Mouse (Mus musculus) hindbrain, embryonic 11.5 days (tissue): ENCODE measurements around the gene Paxbp1. TPM values are rescaled to one million over a fixed set of nuclear protein-coding genes. Genes with fewer than 3 reads are reported as not detected.

Experiments used
- ATAC-seq: fragments of 200-750 bp; cut with Nextera tagmentation; 2 replicates; pipeline ENCODE4 v1.8.0; 2017; ENCODE audit warnings: mild to moderate bottlenecking, moderate TSS enrichment, moderate library complexity; ENCODE audit not compliant: low FRiP score
- DNase-seq: peaks from one replicate; pipeline ENCODE4 v3.0.0-alpha.2; 2015; ENCODE audit warnings: low spot score
- H3K27ac ChIP-seq: fragments of 300-500 bp; sonication (generic); 2 replicates; pipeline ENCODE4 v1.5.1; 2014; ENCODE audit warnings: mild to moderate bottlenecking, low read depth, low read length
- H3K27me3 ChIP-seq: fragments of 300-500 bp; sonication (generic); 2 replicates; pipeline ENCODE4 v1.6.1; 2014; ENCODE audit warnings: mild to moderate bottlenecking, low read length, moderate library complexity, mixed read lengths; ENCODE audit not compliant: control insufficient read depth, insufficient read depth
- H3K36me3 ChIP-seq: fragments of 300-500 bp; sonication (generic); 2 replicates; pipeline ENCODE4 v1.6.1; 2014; ENCODE audit warnings: mild to moderate bottlenecking, low read length, moderate library complexity, mixed read lengths; ENCODE audit not compliant: control insufficient read depth, insufficient read depth
- H3K4me1 ChIP-seq: fragments of 300-500 bp; sonication (generic); replicated peaks from 2 replicates; pipeline ENCODE4 v1.6.1; 2014; ENCODE audit warnings: low read length, mixed read lengths; ENCODE audit not compliant: control insufficient read depth, insufficient read depth
- H3K4me2 ChIP-seq: fragments of 300-500 bp; sonication (generic); replicated peaks from 2 replicates; pipeline ENCODE4 v1.6.1; 2014; ENCODE audit warnings: mild to moderate bottlenecking, low read depth, low read length
- H3K4me3 ChIP-seq: fragments of 300-500 bp; sonication (generic); 2 replicates; pipeline ENCODE4 v1.5.1; 2014; ENCODE audit warnings: low read depth, low read length
- H3K9ac ChIP-seq: fragments of 300-500 bp; sonication (generic); 2 replicates; pipeline ENCODE4 v1.6.1; 2014; ENCODE audit warnings: low read depth, low read length
- H3K9me3 ChIP-seq: fragments of 300-500 bp; sonication (generic); 2 replicates; pipeline ENCODE4 v1.6.1; 2016; ENCODE audit warnings: low read length; ENCODE audit not compliant: control insufficient read depth
- WGBS: fragments of 180-500 bp; shearing (Covaris S2); extraction: QIAGEN DNeasy Blood & Tissue Kit; methylation state at CpG from one replicate; pipeline ENCODE4 v1.1.7; 2014; 5-methylcytosine and 5-hydroxymethylcytosine counted together
- polyA plus RNA-seq: library from polyadenylated mRNA; unstranded; fragments of >200 nt; fragmentation: Nextera tagmentation; extraction: Ambion mirVana; gene quantifications from 2 replicates; pipeline ENCODE4 v1.2.1, GENCODE M21; 2014

Paxbp1 gene
- polyA plus RNA-seq, 1 experiment from 2014 or later = 104 TPM

DNA sequence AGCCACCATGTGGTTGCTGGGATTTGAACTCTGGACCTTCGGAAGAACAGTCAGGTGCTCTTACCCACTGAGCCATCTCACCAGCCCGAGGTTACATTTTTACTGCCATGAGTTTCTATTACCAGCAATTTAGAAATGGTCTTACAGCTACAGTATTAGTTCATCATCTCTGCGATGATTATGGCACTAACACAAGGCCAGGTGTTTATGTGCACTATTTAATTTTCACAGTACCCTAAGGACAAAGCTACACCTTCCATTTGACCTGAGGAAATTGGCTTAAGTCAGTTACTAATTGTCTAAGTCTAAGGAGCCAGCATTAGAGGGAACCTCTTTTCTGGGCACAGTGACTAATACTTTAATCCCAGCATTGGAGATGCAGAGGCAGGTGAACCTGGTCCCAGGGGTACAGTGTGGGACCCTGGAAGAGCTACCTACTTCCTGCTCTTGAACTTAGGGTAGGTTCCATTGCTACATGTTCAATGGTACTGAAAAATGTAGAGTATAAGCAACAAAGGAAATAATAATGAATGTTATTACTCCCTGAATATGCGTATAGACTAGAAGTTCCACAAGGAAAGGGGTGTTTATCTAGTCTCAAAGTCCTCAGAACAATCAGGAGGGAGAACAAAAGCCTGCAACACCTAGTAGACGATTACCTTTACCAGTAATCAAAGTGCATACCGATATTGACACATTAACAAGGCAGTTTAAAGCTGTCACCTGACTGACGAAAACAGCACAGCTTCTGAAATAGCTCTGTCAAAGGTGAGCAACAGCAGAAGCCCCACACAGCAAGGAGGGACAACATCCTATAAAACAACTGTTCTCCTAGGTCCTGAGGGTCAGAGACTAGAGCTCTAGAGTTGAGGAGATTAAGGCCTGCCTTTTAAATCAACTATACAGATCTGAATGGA is 47.8 kb downstream of the Paxbp1 start:
- no peak overlapping the region for H3K4me3 ChIP-seq
- no peak for DNase-seq

DNA sequence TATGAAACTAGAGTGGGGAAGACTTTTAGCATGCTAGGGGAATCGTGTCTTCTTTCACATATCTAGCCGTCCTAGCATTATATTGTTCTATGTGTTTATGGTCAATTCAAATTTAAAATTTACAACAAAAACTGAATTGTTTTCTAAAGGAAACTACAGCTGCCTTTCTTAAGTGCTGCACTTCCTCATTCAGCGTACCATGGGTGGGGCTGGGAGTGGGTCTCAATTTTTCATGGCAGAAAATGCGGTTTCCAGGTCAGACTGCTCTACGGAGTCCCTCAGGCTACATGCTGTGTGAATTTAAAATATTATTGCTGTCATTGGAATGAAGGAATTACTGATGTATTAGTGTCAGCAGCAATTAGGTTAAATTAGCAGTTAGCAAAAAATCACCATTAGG is 48.8 kb downstream of the Paxbp1 start:
- Histone ChIP-seq H3K36me3 (no peaks in the 10 kb centered on the region), H3K9me3 (no peaks in the 10 kb centered on the region), H3K4me2 (no peak overlapping the region), H3K4me3 (no peak overlapping the region), H3K9ac (no peak overlapping the region), H3K27me3 (no peaks in the 10 kb centered on the region), H3K4me1 (no peaks in the 10 kb centered on the region), H3K27ac (no peak overlapping the region)
- 83% methylated on average over 5 of the region's 5 CpGs for WGBS
- DNase-seq (no peak), ATAC-seq (no peak)

More for the DNA sequence above, 47.8 kb downstream of the Paxbp1 start:
- Histone ChIP-seq H3K4me1 (no peaks in the 10 kb centered on the region), H3K4me2 (no peak overlapping the region), H3K27me3 (no peaks in the 10 kb centered on the region), H3K27ac (no peak overlapping the region), H3K9ac (no peak overlapping the region), H3K9me3 (no peaks in the 10 kb centered on the region), H3K36me3 (no peaks in the 10 kb centered on the region)
- ATAC-seq = no peak
- WGBS = 84% methylated on average over 7 of the region's 7 CpGs

DNA sequence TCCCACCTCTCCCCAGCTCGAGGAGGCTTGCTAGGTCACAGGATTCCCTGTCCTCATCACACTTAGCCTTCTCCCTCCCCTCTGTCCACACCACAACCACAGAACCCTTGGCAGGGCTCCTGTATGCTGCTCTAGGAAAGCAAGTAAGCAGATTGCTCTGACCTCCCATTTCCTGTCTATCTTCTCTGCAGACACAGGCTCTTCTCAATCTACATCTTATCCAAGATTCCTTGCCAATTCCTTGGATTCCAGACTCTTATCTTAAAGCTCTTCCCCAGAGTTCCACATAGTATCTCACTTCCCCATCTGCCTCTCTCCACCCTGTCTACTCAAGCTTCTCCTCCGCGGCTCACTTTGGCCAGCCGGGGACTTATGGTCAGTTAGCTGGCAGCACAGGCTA is 49.3 kb downstream of the Paxbp1 start:
- H3K9me3 ChIP-seq = no peaks in the 10 kb centered on the region
- no peak overlapping the region for H3K4me2 ChIP-seq
- H3K4me3 ChIP-seq = no peak overlapping the region
- no peak for ATAC-seq
- H3K27me3 ChIP-seq = no peaks in the 10 kb centered on the region
- no peak for DNase-seq
- H3K27ac ChIP-seq = no peak overlapping the region
- H3K4me1 ChIP-seq = no peaks in the 10 kb centered on the region
- WGBS = 78% methylated on average over 4 of the region's 4 CpGs
- no peak overlapping the region for H3K9ac ChIP-seq
- no peaks in the 10 kb centered on the region for H3K36me3 ChIP-seq

DNA sequence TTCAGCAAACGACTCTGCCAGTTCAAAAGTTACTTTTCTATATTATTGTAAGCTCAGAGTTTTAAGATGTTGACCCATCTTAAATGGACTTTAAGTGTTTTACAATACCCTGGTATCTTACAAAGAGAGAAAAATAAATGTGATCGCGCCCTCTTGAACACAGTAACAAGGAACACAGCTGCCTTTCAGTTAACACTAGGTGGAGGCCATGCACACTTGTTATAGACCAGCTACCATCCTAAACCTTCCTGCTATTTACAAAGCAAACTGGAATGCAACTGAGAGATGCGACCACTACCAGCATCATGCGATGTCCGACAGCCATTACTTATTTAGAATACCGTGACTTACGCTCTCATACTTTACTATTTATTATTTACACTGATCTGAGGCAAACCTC is 55.2 kb downstream of the Paxbp1 start:
- no peak for ATAC-seq
- 95% methylated on average over 8 of the region's 8 CpGs for WGBS
- H3K27me3 ChIP-seq = no peaks in the 10 kb centered on the region

DNA sequence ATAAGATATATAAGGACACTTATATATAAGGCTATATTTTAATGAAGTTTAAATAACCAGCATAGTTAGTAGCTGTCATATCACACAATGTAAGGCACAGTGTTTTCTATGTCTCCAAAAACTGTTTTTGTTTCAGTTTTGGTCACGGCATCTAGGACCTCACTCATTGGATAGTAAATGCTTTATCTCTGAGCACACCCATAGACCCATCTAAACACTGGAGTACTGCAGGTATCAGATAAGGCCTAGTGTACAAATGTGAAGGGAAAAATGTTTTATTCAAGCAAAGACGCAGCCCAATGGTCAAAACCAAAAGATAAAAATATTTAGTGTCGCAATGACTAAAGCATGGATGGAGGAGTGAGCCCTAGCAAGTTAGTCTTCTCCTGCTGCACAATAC is 55.7 kb downstream of the Paxbp1 start:
- 94% methylated on average over 3 of the region's 3 CpGs for WGBS
- Histone ChIP-seq H3K9me3 (no peaks in the 10 kb centered on the region), H3K36me3 (no peaks in the 10 kb centered on the region), H3K4me2 (no peak overlapping the region), H3K27me3 (no peaks in the 10 kb centered on the region), H3K4me3 (no peak overlapping the region), H3K4me1 (no peaks in the 10 kb centered on the region), H3K27ac (no peak overlapping the region), H3K9ac (no peak overlapping the region)
- ATAC-seq = no peak
- no peak for DNase-seq

More for the DNA sequence above, 55.2 kb downstream of the Paxbp1 start:
- no peaks in the 10 kb centered on the region for H3K9me3 ChIP-seq
- no peak overlapping the region for H3K27ac ChIP-seq
- no peak overlapping the region for H3K4me3 ChIP-seq
- no peak overlapping the region for H3K4me2 ChIP-seq
- H3K9ac ChIP-seq = no peak overlapping the region
- DNase-seq = no peak
- no peaks in the 10 kb centered on the region for H3K36me3 ChIP-seq
- no peaks in the 10 kb centered on the region for H3K4me1 ChIP-seq

DNA sequence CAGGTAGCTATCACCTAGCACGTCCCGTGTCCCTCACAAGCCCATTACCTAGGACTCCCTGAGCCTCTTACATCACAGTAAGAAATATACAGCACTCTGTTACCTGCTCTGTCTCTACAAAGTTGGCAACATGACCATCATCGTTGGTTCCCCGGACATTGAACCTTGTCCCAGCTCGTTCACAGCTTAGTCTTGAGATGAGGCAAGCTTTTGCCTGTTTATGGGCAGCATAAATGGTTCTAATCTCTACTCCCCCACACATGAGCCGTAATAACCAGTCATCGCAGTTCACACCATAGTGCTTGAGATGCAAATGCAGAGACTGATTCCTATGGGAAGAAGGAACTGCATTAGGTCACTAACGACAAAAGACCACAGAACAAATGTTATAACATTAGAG is 56.3 kb downstream of the Paxbp1 start:
- H3K27me3 ChIP-seq = no peaks in the 10 kb centered on the region
- no peaks in the 10 kb centered on the region for H3K9me3 ChIP-seq
- no peak overlapping the region for H3K9ac ChIP-seq
- 92% methylated on average over 8 of the region's 8 CpGs for WGBS
- no peak for ATAC-seq
- H3K27ac ChIP-seq = no peak overlapping the region
- H3K4me3 ChIP-seq = no peak overlapping the region
- H3K36me3 ChIP-seq = no peaks in the 10 kb centered on the region
- H3K4me1 ChIP-seq = no peaks in the 10 kb centered on the region
- no peak overlapping the region for H3K4me2 ChIP-seq
- no peak for DNase-seq

DNA sequence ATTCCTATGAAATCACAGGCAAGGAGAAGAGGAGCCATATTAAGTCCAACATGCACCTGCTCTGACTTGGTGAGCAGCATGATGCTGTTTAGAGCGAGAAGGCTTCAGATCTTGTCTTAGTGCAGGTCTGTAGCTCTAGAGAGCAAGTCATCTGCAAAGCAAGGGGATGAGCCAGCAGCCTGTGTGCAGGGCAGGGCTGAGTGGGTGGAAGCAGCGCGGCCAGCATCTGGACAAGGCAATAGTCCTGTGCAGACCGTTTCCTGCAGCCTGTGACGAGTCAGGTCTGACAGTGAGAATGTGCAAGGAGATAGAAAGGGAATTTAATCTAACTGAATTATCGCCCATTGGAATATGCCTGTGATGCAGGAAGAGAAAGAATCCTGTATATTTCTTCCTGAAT is 73.3 kb downstream of the Paxbp1 start:
- DNase-seq (no peak), ATAC-seq (no peak)
- H3K4me2 ChIP-seq = no peak overlapping the region
- 90% methylated on average over 6 of the region's 6 CpGs for WGBS
- H3K27ac ChIP-seq = no peak overlapping the region
- no peak overlapping the region for H3K4me3 ChIP-seq
- H3K9me3 ChIP-seq = no peaks in the 10 kb centered on the region
- H3K36me3 ChIP-seq = no peaks in the 10 kb centered on the region
- H3K4me1 ChIP-seq = no peaks in the 10 kb centered on the region
- H3K27me3 ChIP-seq = no peaks in the 10 kb centered on the region
- no peak overlapping the region for H3K9ac ChIP-seq

DNA sequence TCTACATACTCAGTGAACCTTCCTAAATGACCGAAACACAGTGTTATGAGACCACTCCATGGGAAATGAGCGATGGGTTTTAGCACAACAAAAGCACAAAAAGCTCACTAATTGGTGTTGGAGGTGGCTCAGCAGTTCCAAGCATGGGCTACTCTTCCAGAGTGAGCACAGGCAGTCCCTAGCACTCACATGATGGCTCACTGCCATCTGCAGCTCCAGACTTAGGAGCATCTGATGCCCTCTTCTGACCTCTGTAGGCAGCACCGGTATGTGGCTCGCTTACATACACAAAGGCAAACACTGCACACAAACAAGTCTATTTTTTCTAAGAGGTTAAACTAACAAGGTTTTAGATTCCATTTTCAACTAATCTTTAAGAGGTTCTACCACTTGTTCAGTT is 78.1 kb downstream of the Paxbp1 start:
- WGBS = 82% methylated on average over 4 of the region's 4 CpGs
- Histone ChIP-seq H3K4me2 (no peak overlapping the region), H3K36me3 (no peaks in the 10 kb centered on the region), H3K27me3 (no peaks in the 10 kb centered on the region), H3K27ac (no peak overlapping the region), H3K9ac (no peak overlapping the region), H3K9me3 (no peaks in the 10 kb centered on the region), H3K4me3 (no peak overlapping the region), H3K4me1 (no peaks in the 10 kb centered on the region)
- DNase-seq = no peak
- no peak for ATAC-seq

DNA sequence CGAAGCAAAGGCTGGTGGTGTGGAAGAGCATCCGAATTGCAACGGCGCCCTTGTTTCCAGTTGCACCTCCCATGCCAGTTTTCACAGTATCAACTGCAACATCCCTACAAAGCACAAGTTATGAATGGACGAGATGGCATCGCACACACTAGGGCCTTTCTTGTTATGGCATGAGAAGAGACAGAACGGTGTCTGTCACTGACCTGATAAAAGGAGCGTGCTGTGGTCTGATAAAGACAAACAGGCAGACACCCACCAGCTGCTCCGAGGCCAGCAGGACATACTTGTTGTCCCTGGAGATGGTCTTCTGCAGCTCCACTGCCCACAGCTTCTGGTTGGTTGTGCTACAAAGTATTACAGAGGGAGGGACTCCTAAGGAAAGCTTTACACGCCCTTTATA is 80.0 kb downstream of the Paxbp1 start:
- WGBS = 88% methylated on average over 10 of the region's 10 CpGs
- no peak overlapping the region for H3K4me2 ChIP-seq
- DNase-seq (no peak), ATAC-seq (no peak)
- H3K4me1 ChIP-seq = no peaks in the 10 kb centered on the region
- H3K36me3 ChIP-seq = no peaks in the 10 kb centered on the region
- H3K27me3 ChIP-seq = no peaks in the 10 kb centered on the region
- H3K9ac ChIP-seq = no peak overlapping the region
- no peaks in the 10 kb centered on the region for H3K9me3 ChIP-seq
- H3K4me3 ChIP-seq = no peak overlapping the region
- no peak overlapping the region for H3K27ac ChIP-seq
